Mouse (Mus musculus) E14TG2a.4 (cell line): Measurements from ENCODE around the gene Gpm6a.

Experiments
- H3K27me3 ChIP-seq: 2 replicates; pipeline ENCODE4 v1.6.1; 2014; ENCODE audit warnings: low read length, control low read depth; ENCODE audit not compliant: insufficient read depth
- H3K36me3 ChIP-seq: 2 replicates; pipeline ENCODE4 v1.6.1; 2014; ENCODE audit warnings: low read length, control low read depth; ENCODE audit not compliant: insufficient read depth
- H3K4me1 ChIP-seq: replicated peaks from 2 replicates; pipeline ENCODE4 v1.6.1; 2014; ENCODE audit warnings: low read depth, low read length, control low read depth
- H3K4me3 ChIP-seq: replicated peaks from 2 replicates; pipeline ENCODE4 v1.5.1; 2014; ENCODE audit warnings: mild to moderate bottlenecking, low read length
- H3K9me3 ChIP-seq: 2 replicates; pipeline ENCODE4 v1.6.1; 2014; ENCODE audit warnings: low read length, control low read depth
- CTCF ChIP-seq: conservative IDR thresholded peaks from 2 replicates; pipeline ENCODE4 v1.5.1; 2014; ENCODE audit warnings: low read length
- NANOG ChIP-seq: IDR thresholded peaks from 2 replicates; pipeline ENCODE4 v1.6.1; 2014; ENCODE audit warnings: borderline replicate concordance, low read length, mixed read lengths
- POU5F1 ChIP-seq: IDR thresholded peaks from 2 replicates; pipeline ENCODE4 v1.6.1; 2014; ENCODE audit warnings: low read length, borderline replicate concordance

The Gpm6a gene

DNA sequence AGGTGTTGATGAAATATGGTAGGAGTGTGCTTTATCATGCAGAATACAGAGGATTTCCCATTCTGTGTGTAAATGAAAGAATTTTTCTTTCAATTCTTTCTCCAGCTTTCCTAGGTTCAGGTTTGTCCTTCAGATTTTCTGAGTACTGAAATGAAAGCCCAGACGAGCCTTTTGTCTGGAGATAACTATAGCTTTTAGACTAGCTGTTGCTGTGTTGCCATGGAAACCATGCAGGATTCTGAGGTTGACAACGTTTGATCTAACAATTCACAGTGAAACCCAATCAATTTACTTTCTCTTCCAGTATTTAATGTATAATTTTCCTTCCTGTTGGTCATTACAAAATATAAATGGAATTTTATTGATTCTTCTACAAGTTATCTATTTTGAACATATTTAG lies 34.5 kb downstream of the Gpm6a start:
- no peaks in the 10 kb centered on the region for H3K4me1 ChIP-seq
- H3K36me3 ChIP-seq: no peaks in the 10 kb centered on the region
- H3K9me3 ChIP-seq: no peaks in the 10 kb centered on the region
- H3K4me3 ChIP-seq: no peak overlapping the region
- no peaks in the 10 kb centered on the region for H3K27me3 ChIP-seq
- no peak for TF ChIP-seq POU5F1
- TF ChIP-seq NANOG: no peak
- no peak for TF ChIP-seq CTCF

DNA sequence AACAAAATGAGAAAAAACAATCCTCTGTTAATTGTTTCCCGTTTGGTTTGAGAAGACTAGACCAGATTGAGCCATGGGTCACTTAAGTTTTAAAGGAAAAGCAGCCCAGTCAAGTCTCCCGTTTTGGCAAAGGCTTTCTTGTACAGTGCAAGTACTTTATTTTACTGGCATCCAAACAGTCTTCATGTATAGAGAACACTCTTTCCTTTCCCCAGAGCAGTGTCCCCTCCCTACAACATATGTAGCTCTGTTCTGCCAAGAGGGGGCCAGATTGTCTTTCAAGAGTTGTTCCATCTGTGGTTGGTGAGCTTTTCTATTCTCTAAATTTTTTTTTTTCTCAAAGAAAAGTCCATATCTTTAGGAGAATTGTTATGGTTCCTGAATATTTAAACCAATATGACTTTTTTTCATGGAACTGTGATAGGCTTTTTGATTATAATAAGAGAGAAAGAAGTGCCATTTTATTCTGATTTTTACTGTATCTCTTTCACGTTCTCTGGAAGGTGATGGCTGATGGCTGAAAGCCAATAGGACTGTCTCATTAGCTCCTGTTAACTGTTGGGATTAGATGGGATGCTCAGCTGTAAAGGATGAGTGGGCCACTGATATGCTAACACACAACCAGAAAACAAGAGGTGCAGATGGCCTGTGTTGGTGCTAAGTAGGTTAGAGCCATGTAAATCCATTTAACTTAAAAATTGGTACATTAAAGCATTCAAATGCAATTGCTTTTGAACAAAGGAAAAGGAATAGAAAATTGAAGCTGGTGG lies 37.4 kb downstream of the Gpm6a start:
- Histone ChIP-seq H3K9me3 (no peaks in the 10 kb centered on the region), H3K36me3 (no peaks in the 10 kb centered on the region), H3K4me1 (no peaks in the 10 kb centered on the region), H3K4me3 (no peak overlapping the region), H3K27me3 (no peaks in the 10 kb centered on the region)
- TF ChIP-seq NANOG: no peak
- TF ChIP-seq CTCF: no peak
- no peak for TF ChIP-seq POU5F1

DNA sequence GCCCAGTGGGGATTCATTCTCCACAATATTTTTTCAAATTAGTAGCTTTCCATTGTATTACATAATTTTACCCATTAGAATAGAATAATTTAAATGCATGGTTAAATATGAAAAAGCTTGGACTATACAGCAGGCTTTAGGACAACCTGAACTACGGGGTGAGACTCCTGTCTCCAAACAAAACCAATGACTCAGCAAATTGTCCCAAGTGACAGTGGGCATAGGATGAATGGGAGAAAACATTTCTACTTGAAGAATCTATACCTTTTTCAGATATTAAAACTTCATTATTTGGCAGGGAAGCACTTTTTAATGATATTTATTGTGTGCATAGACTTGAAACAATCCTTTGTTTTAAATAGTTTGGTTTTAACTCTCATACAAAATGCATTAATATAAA lies 41.0 kb downstream of the Gpm6a start:
- TF ChIP-seq POU5F1: no peak
- no peak for TF ChIP-seq CTCF
- no peak for TF ChIP-seq NANOG
- no peaks in the 10 kb centered on the region for H3K9me3 ChIP-seq
- H3K27me3 ChIP-seq: no peaks in the 10 kb centered on the region
- H3K4me3 ChIP-seq: no peak overlapping the region
- no peaks in the 10 kb centered on the region for H3K36me3 ChIP-seq
- H3K4me1 ChIP-seq: no peaks in the 10 kb centered on the region

GRCm38 (mm10) chr8:55002398-55002797 lies 47.8 kb downstream of the Gpm6a start:
- Histone ChIP-seq H3K27me3 (no peaks in the 10 kb centered on the region), H3K4me3 (no peak overlapping the region), H3K4me1 (no peaks in the 10 kb centered on the region), H3K36me3 (no peaks in the 10 kb centered on the region), H3K9me3 (no peaks in the 10 kb centered on the region)
- TF ChIP-seq CTCF (no peak), NANOG (no peak), POU5F1 (no peak)

GRCm38 (mm10) chr8:55002946-55003345 lies 48.3 kb downstream of the Gpm6a start:
- TF ChIP-seq NANOG (no peak), POU5F1 (no peak), CTCF (no peak)
- no peaks in the 10 kb centered on the region for H3K27me3 ChIP-seq
- H3K36me3 ChIP-seq: no peaks in the 10 kb centered on the region
- no peaks in the 10 kb centered on the region for H3K9me3 ChIP-seq
- H3K4me3 ChIP-seq: no peak overlapping the region
- no peaks in the 10 kb centered on the region for H3K4me1 ChIP-seq

- no peaks in the 10 kb centered on the region for H3K4me1 ChIP-seq
- no peaks in the 10 kb centered on the region for H3K9me3 ChIP-seq
- H3K4me3 ChIP-seq: no peak overlapping the region
- H3K27me3 ChIP-seq: no peaks in the 10 kb centered on the region
- TF ChIP-seq POU5F1: no peak
- no peak for TF ChIP-seq CTCF
- TF ChIP-seq NANOG: no peak
- H3K36me3 ChIP-seq: no peaks in the 10 kb centered on the region
These were observed 57.6 kb downstream of the Gpm6a start for GRCm38 (mm10) chr8:55012228-55012627.

DNA sequence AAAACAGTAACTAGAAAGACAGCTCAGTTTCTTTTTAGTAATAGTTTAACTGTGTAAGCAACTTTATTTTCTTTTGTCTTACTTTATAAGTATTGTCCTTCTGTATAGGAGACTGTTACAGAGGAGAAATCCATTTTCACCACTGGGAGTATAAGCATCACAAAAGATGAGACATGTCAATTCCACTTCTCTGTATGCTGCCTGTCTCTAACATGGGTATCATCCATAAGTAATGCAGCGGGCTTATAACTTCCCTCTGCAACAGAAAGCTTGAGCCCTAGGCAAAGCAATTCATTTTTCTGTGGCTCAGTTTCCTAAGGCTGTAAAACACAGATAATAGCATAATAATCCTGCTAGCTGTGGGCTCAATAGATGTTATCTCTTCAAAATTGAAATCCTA lies 62.4 kb downstream of the Gpm6a start:
- Histone ChIP-seq H3K4me3 (no peak overlapping the region), H3K36me3 (no peaks in the 10 kb centered on the region), H3K4me1 (no peaks in the 10 kb centered on the region), H3K27me3 (no peaks in the 10 kb centered on the region), H3K9me3 (no peaks in the 10 kb centered on the region)
- no peak for TF ChIP-seq NANOG
- TF ChIP-seq POU5F1: no peak
- no peak for TF ChIP-seq CTCF

DNA sequence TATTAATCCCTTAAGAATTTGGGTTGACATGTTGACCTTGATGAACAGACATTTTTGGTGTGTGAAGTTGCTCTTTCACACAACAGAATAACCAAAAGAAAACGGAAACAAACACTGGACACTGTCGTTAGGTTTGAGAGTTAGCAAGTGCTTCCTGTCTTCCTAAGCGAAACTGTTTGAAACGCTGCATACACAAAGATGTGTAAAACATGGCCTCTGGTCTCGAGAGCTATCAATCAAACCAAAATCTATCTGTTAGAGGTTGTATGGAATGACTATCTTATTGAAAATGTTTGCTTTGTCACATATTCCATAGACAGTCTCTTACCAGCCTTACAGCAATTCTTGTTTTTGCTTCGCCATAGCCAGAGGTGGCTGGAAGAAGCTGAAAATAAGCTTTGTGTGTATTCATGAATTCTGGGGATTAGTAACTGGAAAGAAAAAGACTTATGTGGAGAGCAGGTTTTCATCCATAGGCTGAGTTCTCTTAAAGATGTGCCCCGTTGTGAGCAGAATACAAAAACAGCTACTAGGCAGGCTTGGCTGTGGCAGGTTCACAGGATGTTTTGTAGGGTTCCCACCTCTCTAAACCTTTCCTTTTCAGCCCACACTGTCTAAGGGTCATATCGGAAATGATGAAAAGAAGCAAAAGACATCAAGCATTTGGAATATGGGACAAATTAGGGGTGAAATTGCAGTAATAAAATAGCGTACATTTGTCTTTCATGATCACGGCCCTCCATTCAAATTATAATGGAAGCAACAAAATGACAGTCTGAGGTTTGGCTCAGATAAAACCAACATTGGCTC lies 71.4 kb downstream of the Gpm6a start:
- Histone ChIP-seq H3K4me1 (no peaks in the 10 kb centered on the region), H3K4me3 (no peak overlapping the region), H3K9me3 (no peaks in the 10 kb centered on the region), H3K27me3 (no peaks in the 10 kb centered on the region), H3K36me3 (no peaks in the 10 kb centered on the region)
- no peak for TF ChIP-seq CTCF
- TF ChIP-seq NANOG: no peak
- TF ChIP-seq POU5F1: no peak

DNA sequence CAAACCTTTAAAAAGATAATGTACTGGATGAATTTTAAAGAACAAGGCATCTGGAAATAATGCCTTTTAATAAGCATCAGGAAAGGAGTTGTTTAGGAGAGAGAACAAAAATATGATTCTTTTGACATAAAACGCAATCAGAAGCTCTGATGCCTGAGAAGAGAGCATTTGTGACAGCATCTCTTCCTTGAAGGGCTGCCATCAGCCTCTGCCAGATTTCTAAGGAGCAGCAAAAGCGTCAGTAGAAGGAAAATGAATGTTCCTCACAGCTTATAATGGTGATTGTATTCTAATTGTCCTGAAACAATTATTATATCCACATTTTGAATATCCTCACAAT lies 72.0 kb downstream of the Gpm6a start:
- Histone ChIP-seq H3K4me1 (no peaks in the 10 kb centered on the region), H3K9me3 (no peaks in the 10 kb centered on the region), H3K4me3 (no peak overlapping the region), H3K27me3 (no peaks in the 10 kb centered on the region), H3K36me3 (no peaks in the 10 kb centered on the region)
- TF ChIP-seq NANOG: no peak
